Mouse (Mus musculus): ENCODE data around the gene Ramp3. TPM values are rescaled to one million over a fixed set of nuclear protein-coding genes. Genes with fewer than 3 reads are reported as not detected.
"Not testable (repeated sequence)": the region's sequence is repeated elsewhere in the genome, so short reads cannot be mapped to it uniquely, and the experiment has no call there.

Ramp3 gene
- total RNA-seq (2015) (0.30 TPM in 1 of 2 replicates, not detected in the other), total RNA-seq (2017) (0.11 TPM in 1 of 2 replicates, not detected in the other)

GRCm38 (mm10) chr11:6658271-6658670 lies at the start of gene Ramp3:
TSS of gene Ramp3 (plus strand) at chr11:6658521.
- no peak for ATAC-seq (ENCODE audit: poor library complexity, severe bottlenecking)

DNA sequence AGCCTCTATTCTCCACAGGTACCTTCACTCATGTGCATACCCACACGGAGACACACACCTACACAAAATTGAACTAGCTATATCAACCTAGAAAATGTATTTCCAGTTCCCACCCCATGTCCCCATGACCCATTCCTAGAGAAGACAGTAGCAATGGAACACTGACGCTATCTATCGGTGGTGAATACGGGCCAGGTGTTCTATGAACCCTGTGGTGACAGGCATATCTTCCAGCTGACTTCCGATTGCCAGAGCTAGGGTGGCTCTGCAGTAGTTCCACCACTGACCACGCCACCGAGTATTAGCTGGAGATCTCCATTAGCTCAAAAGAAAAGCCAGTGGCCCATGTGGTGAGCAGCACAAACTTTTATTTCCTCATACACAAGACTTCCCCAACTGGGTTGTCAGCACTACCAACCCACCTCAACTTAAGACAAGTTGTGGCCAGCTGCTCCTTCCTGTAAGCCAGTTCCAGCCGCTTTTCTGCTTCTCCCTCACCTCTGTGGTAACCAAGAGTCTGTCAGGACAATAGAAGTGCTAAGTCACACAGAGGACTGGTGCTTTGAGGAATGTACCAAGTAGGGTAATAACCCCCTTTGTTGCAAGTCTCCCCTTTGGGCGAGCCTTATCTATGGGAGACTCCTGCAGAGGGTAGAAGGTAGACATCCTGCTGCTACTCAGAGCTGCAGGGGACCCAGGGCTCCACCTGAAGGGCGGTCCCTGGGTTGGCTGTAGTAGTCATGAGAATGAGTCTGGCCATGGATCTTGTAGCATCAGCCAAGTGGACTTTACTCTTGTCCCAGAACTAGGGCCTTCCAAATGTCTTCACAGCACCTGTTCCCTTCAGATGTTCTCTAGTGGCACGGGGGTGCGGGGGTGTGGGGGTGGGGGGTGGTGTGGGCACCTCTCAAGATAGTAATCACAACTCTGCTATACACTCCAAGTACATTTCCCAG lies 42.8 kb upstream of the Ramp3 start:
- peak; percentile 95 for ATAC-seq (ENCODE audit: poor library complexity, severe bottlenecking)

GRCm38 (mm10) chr11:6623704-6624103 lies 34.6 kb upstream of the Ramp3 start:
- ATAC-seq (ENCODE audit: poor library complexity, severe bottlenecking) = peak; percentile 28; the same call in 1 of the 2 replicates

- ATAC-seq (ENCODE audit: poor library complexity, severe bottlenecking) = no peak
Measured at GRCm38 (mm10) chr11:6624619-6625382, 33.5 kb upstream of the Ramp3 start.

DNA sequence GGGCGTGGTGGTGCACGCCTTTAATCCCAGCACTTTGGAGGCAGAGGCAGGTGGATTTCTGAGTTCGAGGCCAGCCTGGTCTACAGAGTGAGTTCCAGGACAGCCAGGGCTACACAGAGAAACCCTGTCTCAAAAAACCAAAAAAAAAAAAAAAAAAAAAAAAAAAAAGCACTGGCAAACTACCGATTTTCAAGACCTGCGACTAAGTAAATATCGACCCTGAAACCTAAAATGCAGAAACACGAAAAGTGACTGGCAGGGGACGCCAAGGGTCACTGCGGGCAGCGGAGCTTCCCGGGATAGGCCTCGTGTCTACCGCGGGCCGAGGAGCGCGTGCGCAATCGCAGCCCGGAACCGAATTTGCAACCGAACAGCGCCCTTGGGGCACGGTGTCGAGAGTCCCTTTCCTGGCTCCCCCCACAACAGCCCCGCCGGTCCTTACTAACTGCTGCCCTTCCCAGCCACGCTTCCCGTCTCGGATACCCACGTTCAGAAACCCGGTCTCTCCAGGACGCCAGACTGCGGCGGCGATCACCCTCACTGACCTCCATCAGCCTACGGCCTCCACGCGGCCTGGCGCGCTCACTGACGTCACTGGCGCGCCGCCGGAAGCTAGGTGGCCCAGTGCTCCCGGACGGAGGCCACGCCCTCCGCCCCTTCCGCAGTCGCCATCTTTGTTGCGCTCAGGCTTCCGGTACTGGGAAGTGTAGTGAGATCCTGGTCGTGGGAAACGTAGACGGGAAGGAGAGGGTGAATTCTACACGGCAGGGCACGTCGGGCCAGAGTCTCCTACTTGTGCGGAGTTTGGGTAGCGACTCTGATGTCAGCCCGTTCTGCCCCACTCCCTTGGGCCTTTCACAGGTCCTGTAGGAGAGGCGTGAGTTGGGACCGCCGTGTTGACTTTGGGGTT lies 32.6 kb upstream of the Ramp3 start, which contains the start of gene Tbrg4:
Tbrg4 (minus strand) TSS at position 590 of the 910 bp plus-strand sequence.
- peak; percentile 85 for ATAC-seq (ENCODE audit: poor library complexity, severe bottlenecking)

DNA sequence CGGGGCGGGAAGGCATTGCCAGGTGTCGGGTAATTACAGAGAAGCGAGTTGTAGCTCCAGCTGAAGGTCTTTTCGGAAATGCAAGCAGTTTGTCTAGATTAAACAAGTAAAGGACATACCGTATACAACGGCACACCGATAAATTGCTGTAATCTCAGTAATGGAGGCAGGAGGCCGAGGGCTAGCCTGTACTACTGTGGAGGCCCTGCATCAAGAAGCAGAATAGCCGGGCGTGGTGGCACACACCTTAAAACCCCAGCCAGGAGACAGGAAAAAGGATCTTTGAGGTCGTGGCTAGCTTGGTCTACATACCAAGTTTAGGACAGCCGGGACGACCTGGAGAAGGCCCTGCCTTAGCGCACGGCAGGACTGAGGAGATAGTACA lies 31.9 kb upstream of the Ramp3 start:
- no peak for ATAC-seq (ENCODE audit: poor library complexity, severe bottlenecking)

DNA sequence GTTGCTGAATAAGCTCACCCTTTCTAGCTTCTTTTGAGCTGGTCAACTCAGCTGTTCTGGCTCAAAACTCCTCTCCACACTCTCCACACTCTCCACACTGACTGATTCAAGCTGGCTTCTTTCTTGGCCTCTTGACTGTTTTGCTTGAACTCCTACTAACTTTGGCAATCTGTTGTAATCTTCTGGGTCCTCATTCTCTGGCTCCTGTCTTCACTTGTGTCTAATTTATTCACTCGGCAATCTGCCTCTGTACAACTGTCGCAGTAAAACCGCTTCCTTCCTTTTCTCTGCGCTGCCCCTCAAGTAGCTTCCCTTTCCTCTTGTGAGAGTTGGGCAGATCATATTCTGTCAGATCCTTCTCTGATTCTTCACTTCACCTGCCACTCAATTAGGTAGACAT lies 30.6 kb upstream of the Ramp3 start:
- ATAC-seq (ENCODE audit: poor library complexity, severe bottlenecking) = peak; percentile 62

DNA sequence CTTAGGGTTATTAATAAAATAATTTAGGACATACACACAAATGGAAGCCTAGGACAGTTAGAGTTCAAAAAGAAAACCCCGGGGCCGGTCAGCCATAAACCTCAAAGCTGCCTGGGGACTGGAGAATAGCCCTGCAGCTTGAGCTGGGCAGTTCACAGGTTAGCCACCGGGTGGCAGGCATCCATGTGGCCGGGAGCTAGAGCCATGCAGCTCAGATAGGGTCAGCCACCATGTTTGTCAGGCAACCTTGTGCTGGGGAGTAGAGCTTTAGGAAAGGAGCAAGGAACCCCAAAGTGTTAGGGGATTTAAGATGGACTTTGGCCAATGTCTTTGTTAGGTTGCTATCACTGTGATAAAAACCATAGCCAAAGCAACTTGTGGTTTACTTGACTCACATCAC lies 29.8 kb upstream of the Ramp3 start:
- ATAC-seq (ENCODE audit: poor library complexity, severe bottlenecking) = peak; percentile 41; the same call in 1 of the 2 replicates

DNA sequence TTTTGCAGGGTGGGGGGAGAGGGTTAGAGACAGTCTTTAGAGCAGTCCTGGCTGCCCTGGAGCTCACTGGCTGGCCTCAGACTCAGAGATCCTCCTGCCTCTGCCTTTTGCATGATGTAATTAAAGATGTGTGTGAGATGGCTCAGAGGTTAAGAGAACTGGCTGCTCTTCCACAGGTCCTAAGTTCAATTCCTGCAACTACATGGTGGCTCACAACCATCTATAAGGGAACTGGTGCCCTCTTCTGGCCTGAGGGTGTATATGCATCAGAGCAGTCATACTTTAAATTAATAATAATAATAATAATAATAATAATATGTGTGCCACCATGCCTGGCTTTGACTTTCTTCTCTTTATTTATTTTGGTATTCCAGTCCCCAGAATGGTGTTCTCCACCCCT lies 28.7 kb upstream of the Ramp3 start:
- no peak for ATAC-seq (ENCODE audit: poor library complexity, severe bottlenecking)

DNA sequence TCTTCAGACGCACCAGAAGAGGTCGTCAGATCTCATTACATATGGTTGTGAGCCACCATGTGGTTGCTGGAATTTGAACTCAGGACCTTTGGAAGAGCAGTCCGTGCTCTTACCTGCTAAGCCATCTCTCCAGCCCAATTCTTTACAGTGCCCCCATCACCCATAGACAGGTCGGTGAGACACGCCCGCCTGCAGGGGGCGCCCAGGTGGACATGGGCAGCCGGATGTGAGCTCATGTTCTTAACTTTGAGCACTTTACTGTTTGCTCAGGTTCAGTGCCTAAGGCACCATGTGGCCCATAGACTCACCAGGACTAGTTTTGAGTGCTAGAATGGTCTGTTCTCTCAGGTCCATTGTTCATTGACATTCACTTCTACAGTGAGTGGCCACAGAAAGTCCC lies 22.2 kb upstream of the Ramp3 start:
- no peak for ATAC-seq (ENCODE audit: poor library complexity, severe bottlenecking)

DNA sequence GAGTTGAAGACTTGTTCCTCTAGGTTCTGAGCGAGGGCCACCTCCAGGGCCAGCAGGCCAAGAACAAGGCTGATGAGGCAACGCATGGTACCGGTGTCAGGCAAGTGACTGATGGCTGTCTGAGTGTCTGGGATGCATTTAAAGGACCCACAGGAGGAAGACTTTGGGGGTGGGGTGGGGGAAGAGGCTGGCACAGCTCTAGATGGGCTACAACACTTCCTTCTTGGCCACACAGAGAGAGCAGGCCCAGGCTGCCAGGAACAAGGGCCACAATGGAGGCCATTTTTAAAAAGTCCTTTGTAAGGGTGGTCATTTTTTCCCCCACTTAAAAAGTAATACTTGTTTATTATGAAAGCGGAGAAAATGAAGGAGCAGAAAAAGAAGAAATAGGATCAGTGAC lies 19.8 kb upstream of the Ramp3 start, which contains the start of gene Wap:
Wap (minus strand) TSS at position 101 of the 400 bp plus-strand sequence.
- no peak for ATAC-seq (ENCODE audit: poor library complexity, severe bottlenecking)

- no peak for ATAC-seq (ENCODE audit: poor library complexity, severe bottlenecking)
Measured at GRCm38 (mm10) chr11:6639072-6639471, 19.2 kb upstream of the Ramp3 start.

GRCm38 (mm10) chr11:6644566-6644965 lies 13.8 kb upstream of the Ramp3 start:
- no peak for ATAC-seq (ENCODE audit: poor library complexity, severe bottlenecking)

- ATAC-seq (ENCODE audit: poor library complexity, severe bottlenecking) = no peak
Measured at GRCm38 (mm10) chr11:6647831-6648724, 10.2 kb upstream of the Ramp3 start.

- ATAC-seq (ENCODE audit: poor library complexity, severe bottlenecking) = no peak
Measured at GRCm38 (mm10) chr11:6650519-6650918, 7.8 kb upstream of the Ramp3 start.

DNA sequence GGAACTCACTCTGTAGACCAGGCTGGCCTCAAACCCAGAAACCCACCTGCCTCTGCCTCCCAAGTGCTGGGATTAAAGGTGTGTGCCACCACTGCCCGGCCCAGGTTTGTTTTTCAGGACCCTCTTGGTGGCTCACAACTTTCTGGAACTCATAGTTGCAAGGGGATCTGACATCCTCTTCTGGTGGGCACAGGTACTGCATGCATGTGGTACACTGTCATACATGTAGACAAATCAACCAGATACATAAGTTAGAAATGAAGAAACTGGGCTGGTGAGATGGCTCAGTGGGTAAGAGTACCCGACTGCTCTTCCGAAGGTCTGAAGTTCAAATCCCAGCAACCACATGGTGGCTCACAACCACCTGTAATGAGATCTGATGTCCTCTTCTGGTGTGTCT lies 5.3 kb upstream of the Ramp3 start:
- not testable (repeated sequence) for ATAC-seq (ENCODE audit: poor library complexity, severe bottlenecking)

GRCm38 (mm10) chr11:6654903-6655302 lies 3.4 kb upstream of the Ramp3 start:
- peak; percentile 64 for ATAC-seq (ENCODE audit: poor library complexity, severe bottlenecking)

- no peak for ATAC-seq (ENCODE audit: poor library complexity, severe bottlenecking)
Measured at GRCm38 (mm10) chr11:6661206-6661605, 2.9 kb downstream of the Ramp3 start.

DNA sequence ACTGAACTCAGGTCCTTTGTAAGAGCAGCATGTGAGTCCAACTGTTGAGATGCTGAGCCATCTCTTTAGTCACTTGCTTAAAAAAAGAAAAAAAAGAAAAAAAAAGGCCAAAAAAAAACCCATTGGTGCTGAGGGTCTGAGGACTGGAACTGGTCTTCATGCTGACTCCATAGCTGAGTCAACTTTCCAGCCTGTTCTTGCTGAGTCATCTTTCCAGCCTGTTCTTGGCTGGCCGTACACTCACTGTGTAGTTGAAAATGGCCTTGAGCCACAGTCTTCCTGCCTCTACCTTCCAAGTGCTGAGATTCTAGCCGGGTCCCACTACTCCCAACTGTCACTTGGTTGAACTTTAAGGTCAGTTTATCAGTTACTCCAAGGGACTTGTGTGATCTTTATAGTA lies 8.3 kb downstream of the Ramp3 start:
- no peak for ATAC-seq (ENCODE audit: poor library complexity, severe bottlenecking)
